Mouse (Mus musculus) heart, adult 2 months (tissue): ENCODE measurements around the gene Igf2bp3.

Source experiments
- CTCF ChIP-seq: fragments of 200-600 bp; IDR thresholded peaks from 2 replicates; pipeline ENCODE4 v1.8.1; 2022; ENCODE audit warnings: antibody characterized with exemption, mild to moderate bottlenecking, moderate library complexity
- EP300 ChIP-seq: fragments of 200-500 bp; IDR thresholded peaks from 2 replicates; pipeline ENCODE4 v1.6.1; 2011; ENCODE audit warnings: low read depth, low read length, control low read depth; ENCODE audit not compliant: insufficient read depth
- POLR2A ChIP-seq: fragments of 200-500 bp; IDR thresholded peaks from 2 replicates; pipeline ENCODE4 v1.6.1; 2011; ENCODE audit warnings: mild to moderate bottlenecking, low read depth, low read length, control low read depth; ENCODE audit not compliant: insufficient read depth

DNA sequence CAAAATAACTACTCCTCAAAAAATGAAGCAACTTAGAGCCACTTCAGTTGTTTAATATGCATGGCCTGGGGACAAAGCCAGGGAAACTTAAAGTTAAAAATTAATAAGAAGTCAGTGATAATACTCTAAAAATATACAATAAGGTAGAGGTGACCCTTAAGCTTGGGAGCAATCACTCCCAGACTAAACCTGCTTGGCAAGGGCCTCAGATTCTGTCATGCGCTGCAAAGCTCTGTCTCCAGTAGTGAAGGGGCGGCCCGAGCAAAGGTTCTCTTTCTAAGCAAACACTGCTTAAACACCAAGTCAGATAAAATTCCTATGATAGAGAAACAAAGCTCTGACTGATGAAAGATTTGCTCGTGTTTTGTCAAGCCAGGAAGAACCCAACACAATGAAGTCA is 66.0 kb downstream of the Igf2bp3 start:
- TF ChIP-seq POLR2A (no peak), CTCF (no peak), EP300 (no peak)
